In genomic region chr5:23408106-23408505, GRCm38 (mm10) we compare ENCODE assay signal across 13 mouse cellular contexts. TPM values are rescaled to one million over a fixed set of nuclear protein-coding genes. Genes with fewer than 3 reads are reported as not detected.
A peak's percentile ranks its signal among the peaks of the same experiment; 100 is the strongest.
DNase-seq lines count a peak whose midpoint lies in the region; ATAC-seq lines count a peak whose summit lies in the region.
"Had no signal": no experiment of that assay in that cellular context is flagged by ENCODE, and none has a peak within 500 bp of the region (broad histone marks: within the 10 kb centered on the region; RNA-seq: fewer than 3 reads in every experiment).

No protein-coding gene starts in this region.

- no peaks in the 10 kb centered on the region for H3K9me3 ChIP-seq in hindbrain, embryonic 13.5 days
- H3K9me3 ChIP-seq in hindbrain, embryonic 12.5 days (replicated peaks), result no peaks in the 10 kb centered on the region
- H3K9me3 ChIP-seq: G1E had no signal

- intact Hi-C loops in left cerebral cortex, postnatal 10 days (cut with DNase I), result no loop called here

- no peak overlapping the region for H3K4me2 ChIP-seq in hindbrain, embryonic 13.5 days
- H3K4me2 ChIP-seq in hindbrain, embryonic 12.5 days (replicated peaks), result no peak overlapping the region

- H3K27me3 ChIP-seq in hindbrain, embryonic 13.5 days, result no peaks in the 10 kb centered on the region
- H3K27me3 ChIP-seq in hindbrain, embryonic 12.5 days, result no peaks in the 10 kb centered on the region

- H3K36me3 ChIP-seq in hindbrain, embryonic 13.5 days, result peaks cover 37% of the 10 kb centered on the region
- peaks cover 32% of the 10 kb centered on the region; the same call in 1 of the 2 replicates for H3K36me3 ChIP-seq in hindbrain, embryonic 12.5 days

- no peak overlapping the region for H3K9ac ChIP-seq in hindbrain, embryonic 13.5 days
- H3K9ac ChIP-seq in hindbrain, embryonic 12.5 days, result no peak overlapping the region

- no peak for ATAC-seq in hindbrain, embryonic 13.5 days (ENCODE audit: low FRiP score)
- no peak for ATAC-seq in hindbrain, embryonic 12.5 days (ENCODE audit: low FRiP score)
- no peak for ATAC-seq in CD4-positive, CD25-positive, alpha-beta regulatory T cell, adult 4 months
- ATAC-seq: activated CD4-positive, CD25-positive, alpha-beta regulatory T cell, adult 4 months had no signal

- peak overlapping the region; percentile 14; the same call in 1 of the 2 replicates for H3K27ac ChIP-seq in hindbrain, embryonic 13.5 days
- H3K27ac ChIP-seq in hindbrain, embryonic 12.5 days, result no peak overlapping the region

- H3K4me1 ChIP-seq in hindbrain, embryonic 13.5 days (replicated peaks), result peaks cover 23% of the 10 kb centered on the region
- H3K4me1 ChIP-seq in hindbrain, embryonic 12.5 days, result peaks cover 8% of the 10 kb centered on the region

- H3K4me3 ChIP-seq in hindbrain, embryonic 13.5 days, result no peak overlapping the region
- no peak overlapping the region for H3K4me3 ChIP-seq in hindbrain, embryonic 12.5 days

- DNase-seq in urinary bladder, postnatal 14 days (ENCODE audit: low spot score), result peak; percentile 23
- no peak for DNase-seq in urinary bladder, postnatal 10 days (ENCODE audit: low spot score)
- peak; percentile 74 for DNase-seq in fibroblast of lung, adult 2 months (ENCODE audit: low read depth)
- no peak for DNase-seq in left cerebral cortex, postnatal 10 days (ENCODE audit: extremely low spot score in 1 of 2, low spot score in 2 of 2)
- DNase-seq: cerebellum, adult 8-10 months; kidney, adult 9 months; layer of hippocampus, adult 9-11 months; right cerebral cortex, postnatal 14 days had no signal

- 70% methylated on average over 5 of the region's 5 CpGs for WGBS in hindbrain, embryonic 13.5 days
- WGBS in hindbrain, embryonic 12.5 days, result 75% methylated on average over 5 of the region's 5 CpGs

RNA-seq across cellular contexts. Expression of gene Kmt2e, which starts 26.1 kb away (rescaled TPM):
- 169 and 170 TPM in 2 replicates for polyA plus RNA-seq in hindbrain, embryonic 13.5 days (2015; fragmentation: Nextera tagmentation; extraction: Ambion mirVana)
- 145 and 152 TPM in 2 replicates for polyA plus RNA-seq in hindbrain, embryonic 12.5 days (2016; fragmentation: Nextera tagmentation; extraction: Ambion mirVana)
- total RNA-seq in left cerebral cortex, postnatal 10 days (2021), result 100 to 1,000 TPM; 126 TPM
- 100 to 1,000 TPM; 183 to 238 TPM for polyA plus RNA-seq in CD4-positive, CD25-positive, alpha-beta regulatory T cell, adult 4 months (2017; shearing (Covaris generic))

Comparison
In these comparisons a context has a peak if more than half of its experiments do, and no peak if none do; other contexts are left out.
1. DNase-seq: peak in urinary bladder, postnatal 14 days (single experiment) and fibroblast of lung, adult 2 months (single experiment); none in urinary bladder, postnatal 10 days (single experiment) and left cerebral cortex, postnatal 10 days (0 of 2).